Mouse (Mus musculus) adrenal gland, postnatal 10 days (tissue): ENCODE results near the gene Kcnj9. TPM values are rescaled to one million over a fixed set of nuclear protein-coding genes. Genes with fewer than 3 reads are reported as not detected.

Source experiments
- DNase-seq: peaks from one replicate; pipeline ENCODE4 v3.0.0; 2021; ENCODE audit warnings: mixed read lengths
- total RNA-seq, 2 experiments: library from RNA; stranded (reverse); gene quantifications; 2 replicates each; pipeline ENCODE4 v1.2.3; 2021

The Kcnj9 gene
- total RNA-seq, 2 experiments from 2014 or later, result 0.12 TPM; not detected in 1

DNA sequence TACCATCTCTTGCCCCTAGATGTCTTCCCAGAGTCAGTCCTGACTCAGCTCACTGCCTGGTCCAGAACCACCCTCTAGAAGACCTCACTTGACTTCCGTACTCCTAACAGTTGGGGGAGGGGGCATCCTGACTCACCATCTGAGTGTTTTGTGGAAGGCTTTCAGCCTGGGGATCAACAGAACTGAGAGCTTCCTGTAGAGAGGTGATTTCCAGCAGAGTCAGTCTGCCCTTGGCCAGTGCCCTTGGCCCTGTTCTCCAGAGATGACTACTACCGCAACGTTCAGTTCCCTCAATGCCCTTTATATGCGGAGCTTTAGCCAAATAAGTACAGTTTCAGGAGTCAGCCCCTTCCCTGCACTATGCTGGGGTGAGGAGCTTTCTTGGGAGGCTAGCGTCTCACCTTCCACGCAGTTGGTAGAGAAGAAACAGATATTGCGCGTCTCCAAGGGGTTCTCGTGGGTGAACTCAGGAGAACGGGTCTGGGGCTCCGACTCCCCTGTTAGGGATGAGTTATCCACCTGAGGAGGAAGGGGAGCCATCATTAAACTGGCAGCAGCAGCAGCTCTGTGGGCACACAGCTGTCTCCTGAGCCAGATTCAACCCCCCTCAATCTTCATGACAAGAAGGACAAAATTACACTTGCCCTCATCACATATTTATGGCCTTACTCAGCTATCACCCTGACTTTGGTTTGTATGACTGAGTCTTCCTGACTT, 40.1 kb downstream of the Kcnj9 start:
- peak; percentile 63 for DNase-seq

GRCm38 (mm10) chr1:172286740-172287139, 42.4 kb downstream of the Kcnj9 start:
- DNase-seq, result no peak

- DNase-seq, result no peak
These were observed 44.9 kb downstream of the Kcnj9 start for GRCm38 (mm10) chr1:172284221-172284620.

DNA sequence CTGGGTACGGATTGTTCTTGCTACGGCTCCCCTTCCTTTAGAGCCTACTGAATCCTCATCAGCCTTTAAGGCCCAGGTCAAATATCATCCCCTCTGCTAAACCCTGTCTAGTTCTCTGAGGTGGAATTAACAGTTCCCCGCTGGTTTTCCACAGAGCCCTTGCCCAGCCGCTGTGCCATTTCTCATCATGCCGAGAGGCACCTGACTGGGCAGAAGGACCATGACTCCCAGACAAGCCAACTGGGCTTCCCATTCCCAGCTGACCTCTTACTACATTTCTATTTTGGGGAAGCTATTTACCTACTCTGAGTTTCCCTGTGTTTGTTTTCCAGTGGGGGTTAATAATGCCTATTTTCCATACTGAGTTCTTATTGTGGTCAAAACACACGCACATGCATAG, 46.0 kb downstream of the Kcnj9 start:
- no peak for DNase-seq

- DNase-seq, result no peak
These were observed 47.4 kb downstream of the Kcnj9 start for GRCm38 (mm10) chr1:172281522-172282254.

DNA sequence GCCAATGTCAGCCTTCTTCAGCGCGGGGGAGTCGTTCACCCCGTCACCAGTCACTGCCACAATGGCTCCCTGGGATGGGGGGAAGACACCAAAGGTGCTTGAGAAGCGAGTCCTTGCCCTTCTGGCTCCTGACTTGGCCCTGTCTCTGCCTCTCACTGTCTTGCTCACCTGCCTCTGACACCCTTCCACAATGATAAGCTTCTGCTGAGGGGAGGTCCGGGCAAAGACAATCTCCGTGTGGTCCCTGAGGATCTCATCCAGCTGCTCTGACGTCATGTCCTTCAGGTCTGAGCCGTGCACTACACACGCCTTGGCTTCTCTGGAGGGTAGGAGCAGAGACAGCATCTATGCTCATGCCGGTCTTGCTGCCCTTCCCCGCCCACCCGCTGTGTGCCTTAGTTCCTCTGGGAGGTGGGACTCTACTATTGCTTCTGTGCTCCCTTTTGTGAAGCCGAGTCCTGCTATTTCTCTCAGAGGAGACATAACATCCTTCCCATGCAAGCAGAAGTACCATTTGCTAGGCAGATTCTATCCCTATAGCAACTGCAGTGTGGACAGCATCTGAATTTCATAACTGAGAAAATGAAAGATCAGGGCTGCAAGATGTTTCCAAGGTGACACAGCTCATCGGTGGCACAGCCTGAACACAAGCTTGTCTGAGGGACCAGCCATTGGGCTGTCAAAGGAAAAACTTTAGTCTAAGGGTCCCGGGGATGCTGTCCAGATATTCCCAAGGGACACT, 49.2 kb downstream of the Kcnj9 start:
- DNase-seq, result no peak

DNA sequence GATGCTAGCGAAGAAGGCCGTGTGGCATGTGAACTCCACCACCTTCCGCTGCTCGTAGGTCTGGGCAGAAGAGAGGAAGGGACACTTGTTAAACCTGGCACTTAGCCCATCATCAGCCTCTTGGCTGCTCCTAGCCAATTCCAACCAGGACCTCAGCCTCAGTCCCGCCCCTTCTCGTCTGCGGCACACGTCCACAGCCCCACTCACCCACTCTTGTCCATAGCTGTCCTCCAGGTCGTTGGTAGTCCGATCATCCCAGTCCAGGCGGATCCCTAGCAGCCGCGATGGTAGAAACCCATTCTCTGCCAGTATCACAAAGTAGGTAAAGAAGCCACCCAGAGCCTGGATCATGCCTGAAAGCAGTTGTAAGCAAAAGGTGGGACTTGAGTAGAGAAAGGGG, 50.8 kb downstream of the Kcnj9 start:
- no peak for DNase-seq

GRCm38 (mm10) chr1:172277172-172277571, 51.9 kb downstream of the Kcnj9 start:
- DNase-seq, result no peak

- no peak for DNase-seq
These were observed 54.6 kb downstream of the Kcnj9 start for GRCm38 (mm10) chr1:172274547-172274946.

DNA sequence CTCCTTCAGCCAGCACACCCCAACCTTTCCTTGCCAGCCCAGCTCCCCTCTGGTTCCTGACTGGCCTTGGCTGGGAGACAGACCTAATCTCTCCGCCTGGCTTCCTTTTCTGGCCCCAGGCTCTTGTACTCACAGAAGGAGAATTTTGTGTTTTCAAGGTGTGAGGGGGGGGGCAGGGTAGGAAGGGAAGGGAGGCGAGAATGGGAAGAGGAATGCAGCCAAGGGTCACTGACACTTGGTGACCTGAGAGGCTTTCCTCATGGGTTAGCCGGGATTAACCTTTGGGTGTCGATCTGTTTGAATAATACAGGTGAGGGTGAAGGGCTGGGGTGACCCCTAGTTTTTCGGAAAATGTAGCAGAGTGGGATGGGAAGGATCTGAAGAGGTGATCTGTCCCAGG, 55.0 kb downstream of the Kcnj9 start:
- no peak for DNase-seq

- DNase-seq, result peak; percentile 2
These were observed 55.7 kb downstream of the Kcnj9 start for GRCm38 (mm10) chr1:172273386-172273785.

GRCm38 (mm10) chr1:172271765-172272164, 57.4 kb downstream of the Kcnj9 start:
- peak; percentile 12 for DNase-seq

- peak; percentile 5 for DNase-seq
These were observed 57.9 kb downstream of the Kcnj9 start for GRCm38 (mm10) chr1:172271208-172271607.

Other genes with a start within 250 kb of the Kcnj9 start
- gene Copa, start 246.8 kb downstream of the Kcnj9 start, total RNA-seq, result 100 to 1,000 TPM; 150 to 151 TPM
- gene Ncstn, start 246.5 kb downstream of the Kcnj9 start, total RNA-seq, result 10 to 100 TPM; 81.0 to 93.0 TPM
- gene Pex19, start 202.6 kb downstream of the Kcnj9 start, total RNA-seq, result 100 to 1,000 TPM; 154 to 172 TPM
- 100 to 1,000 TPM; 114 to 153 TPM for gene Dcaf8, start 181.2 kb downstream of the Kcnj9 start, total RNA-seq
- gene Pea15a, start 122.5 kb downstream of the Kcnj9 start, total RNA-seq, result 10 to 100 TPM; 65.7 to 80.4 TPM
- gene Casq1, start 109.5 kb downstream of the Kcnj9 start, total RNA-seq, result 100 to 1,000 TPM in 1 of 2 experiments, 10 to 100 TPM in 1; 63.5 to 189 TPM
- gene Atp1a4, start 70.9 kb downstream of the Kcnj9 start, total RNA-seq, result under 1 TPM; 0.24 to 0.30 TPM
- gene Igsf8, start 67.7 kb downstream of the Kcnj9 start, total RNA-seq, result 10 to 100 TPM; 26.5 to 32.3 TPM
- 100 to 1,000 TPM; 303 to 400 TPM for gene Atp1a2, start 31.3 kb downstream of the Kcnj9 start, total RNA-seq
- gene Kcnj10, start 11.9 kb upstream of the Kcnj9 start, total RNA-seq, result 1 to 10 TPM in 1 of 2 experiments, under 1 TPM in 1; 0.90 to 1.3 TPM
- 10 to 100 TPM; 13.6 to 13.8 TPM for gene Pigm, start 47.2 kb upstream of the Kcnj9 start, total RNA-seq
- 1 to 10 TPM in 1 of 2 experiments, under 1 TPM in 1; 0.97 to 1.3 TPM for gene Slamf9, start 146.0 kb upstream of the Kcnj9 start, total RNA-seq
- 1 to 10 TPM; 2.5 to 4.8 TPM for gene Igsf9, start 152.5 kb upstream of the Kcnj9 start, total RNA-seq
- gene Tagln2, start 170.7 kb upstream of the Kcnj9 start, total RNA-seq, result 100 to 1,000 TPM; 120 to 138 TPM
- gene Cfap45, start 191.5 kb upstream of the Kcnj9 start, total RNA-seq, result 1 to 10 TPM in 1 of 2 experiments, under 1 TPM in 1; 0.96 to 2.6 TPM
- gene Vsig8, start 226.6 kb upstream of the Kcnj9 start, total RNA-seq, result under 1 TPM; 0.24 to 0.30 TPM